Mouse (Mus musculus): ENCODE measurements around the gene Rab9.
A peak's percentile ranks its signal among the peaks of the same experiment; 100 is the strongest.

The Rab9 gene

GRCm38 (mm10) chrX:166444552-166444951 lies 35.1 kb downstream of the Rab9 start:
- no peak for DNase-seq (ENCODE audit: low spot score)

GRCm38 (mm10) chrX:166440616-166441063 lies 39.0 kb downstream of the Rab9 start, which contains the start of gene Ofd1:
Ofd1 (minus strand) TSS chrX:166440704.
- DNase-seq (ENCODE audit: low spot score) = peak; percentile 94

DNA sequence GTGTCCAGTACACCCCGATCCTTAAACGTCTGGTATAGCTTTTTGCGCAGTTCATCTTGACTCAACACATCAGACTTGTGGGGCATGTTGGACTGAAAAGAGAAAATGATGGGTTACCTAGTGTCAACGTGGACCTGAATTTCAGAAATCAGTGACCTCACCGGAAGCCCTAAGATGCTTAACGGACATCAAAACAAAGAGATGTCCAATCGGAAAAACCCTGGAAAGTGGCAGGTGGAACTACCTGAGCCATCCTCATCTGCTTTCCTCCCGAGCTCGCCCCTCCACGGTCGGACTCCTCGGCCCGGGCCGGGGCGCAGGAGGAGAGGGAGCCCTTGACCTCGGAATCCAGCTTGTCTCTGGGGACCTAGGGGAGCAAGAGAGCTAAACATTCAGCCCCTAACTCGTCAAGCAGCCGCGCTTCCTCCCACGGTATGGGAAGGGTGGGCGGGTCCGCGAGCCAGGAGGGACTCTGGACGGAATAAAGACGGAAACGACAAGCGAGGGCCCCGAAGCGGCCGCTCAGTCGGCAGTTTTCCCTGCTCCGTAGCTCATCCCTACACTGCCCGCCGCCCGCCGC lies 39.5 kb downstream of the Rab9 start, which contains the start of gene Trappc2:
Trappc2 (plus strand) TSS at position 539 of the 580 bp plus-strand sequence.
- no peak for DNase-seq (ENCODE audit: low spot score)

DNA sequence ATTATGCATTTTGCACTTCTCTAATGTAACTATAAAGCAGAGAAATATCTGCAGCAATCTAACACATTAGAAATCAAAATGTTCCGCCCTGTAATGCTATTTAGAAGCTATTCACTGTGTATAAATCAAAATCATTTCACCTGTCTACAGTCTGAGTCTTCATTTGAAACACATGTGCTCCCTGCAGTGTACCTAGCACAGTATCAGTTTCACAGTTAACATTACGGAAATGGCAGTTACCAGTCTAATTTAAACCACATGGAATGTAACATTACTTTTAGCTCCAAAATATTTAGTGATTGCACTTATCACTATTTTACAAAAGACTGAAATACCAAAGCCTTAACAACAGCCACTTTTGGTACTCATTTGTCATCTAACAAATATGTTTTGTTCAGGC lies 44.9 kb downstream of the Rab9 start:
- DNase-seq (ENCODE audit: low spot score) = no peak

GRCm38 (mm10) chrX:166416196-166416595 lies 63.5 kb downstream of the Rab9 start:
- DNase-seq (ENCODE audit: low spot score) = peak; percentile 13

GRCm38 (mm10) chrX:166407865-166408264 lies 71.8 kb downstream of the Rab9 start:
- DNase-seq (ENCODE audit: low spot score) = no peak
